Mouse (Mus musculus) stomach, postnatal 0 days (tissue): ENCODE results near the gene Adamts17. TPM values are rescaled to one million over a fixed set of nuclear protein-coding genes. Genes with fewer than 3 reads are reported as not detected.
A peak's percentile ranks its signal among the peaks of the same experiment; 100 is the strongest.

Source experiments
- ATAC-seq: fragments of 200-750 bp; cut with Nextera tagmentation; 2 replicates; pipeline ENCODE4 v1.8.0; 2017; ENCODE audit not compliant: low FRiP score, low TSS enrichment
- DNase-seq: peaks from one replicate; pipeline ENCODE4 v3.0.0-alpha.2; 2016; ENCODE audit warnings: low spot score
- H3K27ac ChIP-seq: fragments of 300-500 bp; sonication (generic); replicated peaks from 2 replicates; pipeline ENCODE4 v1.5.1; 2014; ENCODE audit warnings: mild to moderate bottlenecking, control low read depth
- H3K27me3 ChIP-seq: fragments of 300-500 bp; sonication (generic); 2 replicates; pipeline ENCODE4 v1.6.1; 2014; ENCODE audit warnings: low read length; ENCODE audit not compliant: control insufficient read depth, insufficient read depth
- H3K36me3 ChIP-seq: fragments of 300-500 bp; sonication (generic); 2 replicates; pipeline ENCODE4 v1.6.1; 2014; ENCODE audit warnings: low read length, mixed read lengths; ENCODE audit not compliant: control insufficient read depth, insufficient read depth
- H3K4me1 ChIP-seq: fragments of 300-500 bp; sonication (generic); replicated peaks from 2 replicates; pipeline ENCODE4 v1.6.1; 2014; ENCODE audit warnings: antibody characterized with exemption; ENCODE audit not compliant: control insufficient read depth, insufficient read depth
- H3K4me2 ChIP-seq: fragments of 300-500 bp; sonication (generic); replicated peaks from 2 replicates; pipeline ENCODE4 v1.6.1; 2014; ENCODE audit warnings: low read depth, mild to moderate bottlenecking, control low read depth, moderate library complexity
- H3K4me3 ChIP-seq: fragments of 300-500 bp; sonication (generic); 2 replicates; pipeline ENCODE4 v1.5.1; 2014; ENCODE audit warnings: low read depth, low read length, control low read depth
- H3K9ac ChIP-seq: fragments of 300-500 bp; sonication (generic); 2 replicates; pipeline ENCODE4 v1.6.1; 2014; ENCODE audit warnings: mild to moderate bottlenecking, low read length, control low read depth, mixed read lengths
- H3K9me3 ChIP-seq: fragments of 300-500 bp; sonication (generic); 2 replicates; pipeline ENCODE4 v1.6.1; 2016; ENCODE audit warnings: low read length; ENCODE audit not compliant: control insufficient read depth
- CTCF ChIP-seq: IDR thresholded peaks from 2 replicates; pipeline ENCODE4 v1.5.1; 2016; ENCODE audit warnings: antibody characterized with exemption, low read depth, mild to moderate bottlenecking, moderate library complexity
- EP300 ChIP-seq: optimal IDR thresholded peaks from 2 replicates; pipeline ENCODE3; 2016; ENCODE audit warnings: antibody characterized with exemption
- WGBS: fragments of 180-500 bp; shearing (Covaris S2); extraction: QIAGEN DNeasy Blood & Tissue Kit; methylation state at CpG from one replicate; pipeline ENCODE4 v1.1.7; 2014; 5-methylcytosine and 5-hydroxymethylcytosine counted together
- polyA plus RNA-seq: library from polyadenylated mRNA; unstranded; fragments of >200 nt; fragmentation: Nextera tagmentation; extraction: Ambion mirVana; gene quantifications from 2 replicates; pipeline ENCODE4 v1.2.1, GENCODE M21; 2015

The Adamts17 gene
- polyA plus RNA-seq, 1 experiment from 2014 or later = 2.4 TPM

GRCm38 (mm10) chr7:66867719-66868501 lies 28.4 kb downstream of the Adamts17 start:
- H3K36me3 ChIP-seq = no peaks in the 10 kb centered on the region
- no peaks in the 10 kb centered on the region for H3K9me3 ChIP-seq
- H3K27me3 ChIP-seq = no peaks in the 10 kb centered on the region
- no peak overlapping the region for H3K4me2 ChIP-seq
- no peak for ATAC-seq
- 38% methylated on average over 13 of the region's 13 CpGs for WGBS
- H3K9ac ChIP-seq = no peak overlapping the region
- H3K27ac ChIP-seq = peak overlapping the region; percentile 71
- 0 out of 2 replicates have a peak, but pooled peaks cover 11% of the 10 kb centered on the region for H3K4me1 ChIP-seq
- TF ChIP-seq EP300 (no peak), CTCF (peak; percentile 40)
- H3K4me3 ChIP-seq = no peak overlapping the region
- DNase-seq = no peak

- Histone ChIP-seq H3K4me1 (0 out of 2 replicates have a peak, but pooled peaks cover 11% of the 10 kb centered on the region), H3K4me2 (no peak overlapping the region), H3K9me3 (no peaks in the 10 kb centered on the region), H3K4me3 (no peak overlapping the region), H3K27me3 (no peaks in the 10 kb centered on the region), H3K36me3 (no peaks in the 10 kb centered on the region), H3K27ac (no peak overlapping the region), H3K9ac (no peak overlapping the region)
- 47% methylated on average over 7 of the region's 7 CpGs for WGBS
- TF ChIP-seq EP300 (no peak), CTCF (no peak)
- ATAC-seq (peak; percentile 30; the same call in 1 of the 2 replicates), DNase-seq (no peak)
Observed at GRCm38 (mm10) chr7:66871520-66871919, 32.0 kb downstream of the Adamts17 start.

GRCm38 (mm10) chr7:66871940-66872511 lies 32.5 kb downstream of the Adamts17 start:
- no peak for TF ChIP-seq CTCF
- TF ChIP-seq EP300 = no peak
- DNase-seq (no peak), ATAC-seq (no peak; the same call in 1 of the 2 replicates)
- Histone ChIP-seq H3K4me2 (no peak overlapping the region), H3K27ac (0 out of 2 replicates have a peak overlapping the region, but pooled peaks have one; percentile 13), H3K36me3 (no peaks in the 10 kb centered on the region), H3K4me1 (0 out of 2 replicates have a peak, but pooled peaks cover 10% of the 10 kb centered on the region), H3K27me3 (no peaks in the 10 kb centered on the region), H3K9me3 (no peaks in the 10 kb centered on the region), H3K9ac (no peak overlapping the region), H3K4me3 (no peak overlapping the region)
- 57% methylated on average over 14 of the region's 14 CpGs for WGBS

DNA sequence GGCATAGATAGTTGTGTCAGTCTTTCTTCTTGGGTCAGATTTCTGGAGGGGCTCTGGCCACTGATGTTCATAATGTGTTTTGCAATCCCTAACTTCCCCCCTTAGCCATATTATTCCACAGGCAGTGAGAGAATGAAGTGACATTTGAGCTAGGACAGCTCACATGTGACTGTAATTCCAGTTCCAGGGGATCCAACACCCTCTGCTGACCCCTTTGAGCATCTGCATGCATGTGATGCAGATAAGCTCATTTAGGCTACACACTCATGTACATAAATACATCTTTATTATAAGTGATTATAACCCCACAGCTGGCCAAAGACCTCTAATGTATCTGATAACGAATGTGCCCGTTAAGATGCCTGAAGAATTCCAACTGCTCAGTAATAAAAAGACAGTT lies 33.7 kb downstream of the Adamts17 start:
- Histone ChIP-seq H3K27ac (no peak overlapping the region), H3K4me1 (0 out of 2 replicates have a peak, but pooled peaks cover 1% of the 10 kb centered on the region), H3K27me3 (no peaks in the 10 kb centered on the region), H3K36me3 (no peaks in the 10 kb centered on the region), H3K4me2 (no peak overlapping the region), H3K9me3 (no peaks in the 10 kb centered on the region), H3K9ac (no peak overlapping the region), H3K4me3 (no peak overlapping the region)
- no peak for DNase-seq
- WGBS = 79% methylated on average over 2 of the region's 2 CpGs
- no peak for ATAC-seq
- no peak for TF ChIP-seq CTCF
- no peak for TF ChIP-seq EP300

DNA sequence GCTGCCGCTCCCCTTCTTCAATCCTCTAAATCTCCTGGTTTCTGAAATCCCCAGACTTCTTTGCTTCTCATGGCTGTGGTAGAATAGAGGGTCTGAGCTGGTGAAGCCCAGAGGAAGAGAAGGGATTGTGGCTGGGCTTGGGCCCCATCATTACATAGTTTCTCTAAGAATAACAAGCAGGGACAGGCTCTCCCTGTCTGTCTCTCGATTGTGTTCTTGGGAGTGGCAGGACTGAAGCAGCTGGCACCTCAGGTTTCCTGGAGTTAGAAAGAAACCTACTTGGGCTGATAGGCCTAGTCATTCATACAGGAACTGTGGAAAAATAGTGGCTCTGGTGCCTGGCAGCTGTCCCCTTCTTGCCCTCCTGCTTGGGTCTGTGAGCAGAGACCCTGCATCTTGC lies 51.9 kb downstream of the Adamts17 start:
- Histone ChIP-seq H3K4me1 (no peaks in the 10 kb centered on the region), H3K9me3 (no peaks in the 10 kb centered on the region), H3K36me3 (no peaks in the 10 kb centered on the region), H3K4me3 (no peak overlapping the region), H3K4me2 (no peak overlapping the region), H3K9ac (no peak overlapping the region), H3K27me3 (no peaks in the 10 kb centered on the region), H3K27ac (peak overlapping the region; percentile 37)
- no peak for ATAC-seq
- WGBS = 49% methylated on average over 2 of the region's 2 CpGs
- TF ChIP-seq EP300 = no peak
- TF ChIP-seq CTCF = no peak
- no peak for DNase-seq

- TF ChIP-seq CTCF = no peak
- no peak for TF ChIP-seq EP300
- Histone ChIP-seq H3K9ac (no peak overlapping the region), H3K4me2 (no peak overlapping the region), H3K9me3 (no peaks in the 10 kb centered on the region), H3K27ac (peak overlapping the region; percentile 37), H3K36me3 (no peaks in the 10 kb centered on the region), H3K4me1 (no peaks in the 10 kb centered on the region), H3K4me3 (no peak overlapping the region), H3K27me3 (no peaks in the 10 kb centered on the region)
- WGBS = 67% methylated on average over 4 of the region's 4 CpGs
- DNase-seq = no peak
- ATAC-seq = no peak
Observed at GRCm38 (mm10) chr7:66892096-66892495, 52.6 kb downstream of the Adamts17 start.
